Mouse (Mus musculus): Measurements from ENCODE around the gene Nkd2. TPM values are rescaled to one million over a fixed set of nuclear protein-coding genes. Genes with fewer than 3 reads are reported as not detected.

Nkd2 gene
- polyA plus RNA-seq, 1 experiment, result not detected

DNA sequence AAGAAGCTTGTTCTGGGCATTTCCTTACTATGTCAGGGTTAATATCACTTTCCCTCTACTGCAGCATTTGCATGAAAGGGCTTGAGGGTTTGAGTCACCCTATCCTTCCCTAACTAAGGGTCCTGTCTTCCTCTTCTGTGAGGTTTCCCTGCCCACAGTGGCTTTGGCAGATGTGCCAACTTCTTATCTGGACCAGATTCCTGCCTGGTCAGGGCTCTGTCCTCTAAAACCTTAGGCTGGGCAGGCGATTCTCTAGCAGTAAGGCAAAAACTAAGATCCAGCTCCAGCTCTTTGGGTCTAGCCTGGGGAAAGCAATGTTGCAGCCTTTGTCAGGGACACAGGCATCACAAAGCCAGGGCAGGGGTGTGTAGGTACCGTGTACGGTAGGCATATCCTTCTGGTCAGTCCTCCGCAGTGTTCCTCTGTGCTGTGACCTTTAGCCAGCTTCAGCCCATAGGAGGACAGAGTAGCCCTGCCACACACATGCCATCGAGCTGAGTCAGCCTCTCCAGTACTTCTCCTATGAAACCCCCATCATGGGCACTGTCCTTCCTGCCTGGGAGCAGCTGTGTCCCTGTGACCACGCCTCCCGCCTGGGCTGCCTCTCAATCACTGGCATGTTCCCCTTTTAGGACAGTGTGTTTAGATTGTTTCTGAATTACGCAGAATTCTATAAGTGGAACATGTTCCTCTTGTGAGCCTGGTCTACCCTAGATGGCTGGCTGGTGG, 43.8 kb downstream of the Nkd2 start:
- Histone ChIP-seq H3K4me3 (ENCODE audit: insufficient read depth, low read depth, low read length) (no peak overlapping the region), H3K27ac (ENCODE audit: insufficient read depth, low read depth, low read length) (no peak overlapping the region), H3K4me1 (ENCODE audit: control insufficient read depth, insufficient read depth, low read length) (no peaks in the 10 kb centered on the region)
- 92% methylated on average over 8 of the region's 8 CpGs for WGBS
- TF ChIP-seq POLR2A (IDR thresholded peaks at IDR 0.05; ENCODE audit: insufficient read depth, low read depth, low read length) (no peak), CTCF (IDR thresholded peaks at IDR 0.05; ENCODE audit: insufficient read depth, low read depth, low read length) (no peak)

DNA sequence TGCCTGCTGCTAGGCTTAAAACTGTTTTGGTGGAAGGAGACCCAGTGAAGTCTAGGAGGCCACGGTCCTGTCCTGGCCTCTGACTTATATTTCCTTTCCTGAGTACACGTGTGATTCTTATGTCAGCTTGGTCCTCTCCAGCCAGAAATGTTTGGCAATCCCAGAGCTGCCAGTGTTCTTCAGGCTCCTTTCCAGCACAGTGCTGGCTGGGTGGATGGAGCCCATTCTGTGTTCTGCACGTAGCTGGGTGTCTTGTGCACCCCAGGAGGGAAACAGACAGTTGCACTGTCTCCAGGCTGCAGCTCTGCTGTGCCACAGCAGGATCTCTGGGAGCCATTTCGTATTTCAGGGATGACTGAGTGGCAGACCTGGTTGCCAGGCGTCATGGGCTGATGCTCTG, 48.3 kb downstream of the Nkd2 start:
- Histone ChIP-seq H3K27ac (ENCODE audit: insufficient read depth, low read depth, low read length) (no peak overlapping the region), H3K4me1 (ENCODE audit: control insufficient read depth, insufficient read depth, low read length) (no peaks in the 10 kb centered on the region), H3K4me3 (ENCODE audit: insufficient read depth, low read depth, low read length) (no peak overlapping the region)
- 79% methylated on average over 5 of the region's 5 CpGs for WGBS
- TF ChIP-seq CTCF (IDR thresholded peaks at IDR 0.05; ENCODE audit: insufficient read depth, low read depth, low read length), result no peak
- TF ChIP-seq POLR2A (IDR thresholded peaks at IDR 0.05; ENCODE audit: insufficient read depth, low read depth, low read length), result no peak

DNA sequence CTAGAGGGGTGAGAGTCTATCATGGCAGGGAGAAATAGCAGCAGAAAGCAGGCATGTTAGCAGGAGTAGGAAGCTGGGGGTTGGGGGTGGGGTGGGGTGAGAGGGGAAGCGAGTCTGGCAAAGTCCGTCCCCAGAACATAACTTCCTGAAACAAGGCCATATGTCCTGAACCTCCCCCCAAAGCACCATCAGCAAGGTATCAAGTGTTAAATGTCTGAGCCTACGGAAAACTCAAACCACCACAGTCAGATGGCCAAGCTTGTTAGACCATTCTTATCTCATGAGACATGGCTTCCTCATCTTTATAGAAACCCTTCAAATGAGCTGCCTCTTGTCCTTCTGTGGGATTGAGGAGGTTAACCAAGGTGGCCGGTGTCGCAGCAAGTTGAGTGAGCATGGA, 54.3 kb downstream of the Nkd2 start:
- Histone ChIP-seq H3K4me3 (ENCODE audit: insufficient read depth, low read depth, low read length) (no peak overlapping the region), H3K4me1 (ENCODE audit: control insufficient read depth, insufficient read depth, low read length) (no peaks in the 10 kb centered on the region), H3K27ac (ENCODE audit: insufficient read depth, low read depth, low read length) (no peak overlapping the region)
- TF ChIP-seq CTCF (IDR thresholded peaks at IDR 0.05; ENCODE audit: insufficient read depth, low read depth, low read length), result no peak
- TF ChIP-seq POLR2A (IDR thresholded peaks at IDR 0.05; ENCODE audit: insufficient read depth, low read depth, low read length), result no peak
- 91% methylated on average over 5 of the region's 5 CpGs for WGBS

DNA sequence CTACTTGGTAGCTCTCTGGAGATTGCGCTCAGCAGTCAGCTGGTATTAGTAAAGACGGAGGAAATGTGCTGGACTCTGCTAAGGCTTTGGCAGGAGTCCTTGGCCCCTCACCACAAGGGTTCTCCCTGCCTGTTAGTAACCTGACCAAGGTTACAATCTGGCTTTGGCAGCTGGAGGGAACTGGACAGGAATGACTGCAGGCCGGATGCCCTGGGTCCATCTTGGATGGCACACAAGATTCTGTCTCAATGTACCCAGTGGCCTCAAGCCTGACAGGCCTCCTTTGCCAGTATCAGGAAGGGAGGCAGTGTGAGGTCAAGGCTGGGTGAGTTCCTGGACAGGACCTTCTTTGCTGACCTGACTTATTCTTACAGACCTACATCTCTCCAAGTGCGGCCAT, 55.3 kb downstream of the Nkd2 start:
- TF ChIP-seq POLR2A (IDR thresholded peaks at IDR 0.05; ENCODE audit: insufficient read depth, low read depth, low read length) (no peak), CTCF (IDR thresholded peaks at IDR 0.05; ENCODE audit: insufficient read depth, low read depth, low read length) (no peak)
- 88% methylated on average over 4 of the region's 4 CpGs for WGBS
- Histone ChIP-seq H3K27ac (ENCODE audit: insufficient read depth, low read depth, low read length) (no peak overlapping the region), H3K4me1 (ENCODE audit: control insufficient read depth, insufficient read depth, low read length) (no peaks in the 10 kb centered on the region), H3K4me3 (ENCODE audit: insufficient read depth, low read depth, low read length) (no peak overlapping the region)

DNA sequence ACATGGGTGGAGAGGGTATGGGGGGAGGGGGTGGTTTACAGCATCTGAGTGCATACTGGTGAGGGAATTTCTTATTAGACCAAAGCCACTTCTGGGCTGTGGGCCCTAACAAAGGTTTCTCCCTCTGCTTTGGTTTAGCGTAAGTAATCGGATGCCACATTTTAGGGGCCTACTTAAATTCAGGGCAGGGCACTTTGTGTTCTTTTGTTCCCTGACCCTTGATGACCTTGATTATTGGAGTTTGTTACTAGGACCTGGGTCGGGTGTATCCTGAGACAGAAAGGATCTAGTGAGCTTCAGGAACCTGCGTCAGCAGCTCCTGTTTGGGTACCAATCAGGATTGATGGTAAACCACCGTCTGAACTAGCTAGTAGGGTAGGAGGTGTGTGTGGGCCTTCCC, 64.9 kb downstream of the Nkd2 start:
- WGBS, result 68% methylated on average over 5 of the region's 5 CpGs
- no peaks in the 10 kb centered on the region for H3K4me1 ChIP-seq (ENCODE audit: control insufficient read depth, insufficient read depth, low read length)
- H3K4me3 ChIP-seq (ENCODE audit: insufficient read depth, low read depth, low read length), result no peak overlapping the region
- no peak overlapping the region for H3K27ac ChIP-seq (ENCODE audit: insufficient read depth, low read depth, low read length)
- TF ChIP-seq POLR2A (IDR thresholded peaks at IDR 0.05; ENCODE audit: insufficient read depth, low read depth, low read length), result no peak
- TF ChIP-seq CTCF (IDR thresholded peaks at IDR 0.05; ENCODE audit: insufficient read depth, low read depth, low read length), result no peak

DNA sequence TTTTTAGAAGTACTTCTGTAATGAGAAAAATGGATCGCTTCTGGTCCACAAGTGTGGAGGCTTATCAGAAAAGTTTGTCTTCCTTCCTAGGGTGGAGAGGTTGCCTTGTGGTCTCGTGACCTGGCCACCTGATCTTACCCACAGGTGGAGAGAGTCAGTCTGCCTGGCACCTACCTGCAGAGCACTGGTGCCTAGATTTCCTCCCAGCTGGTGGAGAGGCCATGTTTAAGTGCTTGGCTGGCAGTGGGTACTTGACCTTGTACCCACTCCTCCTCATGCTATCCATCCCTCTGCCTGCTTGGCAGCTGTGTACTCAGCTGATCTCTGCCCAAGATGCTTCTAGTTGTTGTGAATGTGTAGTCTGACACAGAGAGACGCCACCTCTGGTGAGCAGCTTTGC, 69.9 kb downstream of the Nkd2 start:
- H3K4me3 ChIP-seq (ENCODE audit: insufficient read depth, low read depth, low read length), result no peak overlapping the region
- H3K4me1 ChIP-seq (ENCODE audit: control insufficient read depth, insufficient read depth, low read length), result peaks cover 8% of the 10 kb centered on the region
- 93% methylated on average over 3 of the region's 3 CpGs for whole genome bisulfite sequencing
- TF ChIP-seq CTCF (IDR thresholded peaks at IDR 0.05; ENCODE audit: insufficient read depth, low read depth, low read length) (no peak), POLR2A (IDR thresholded peaks at IDR 0.05; ENCODE audit: insufficient read depth, low read depth, low read length) (no peak)
- H3K27ac ChIP-seq (ENCODE audit: insufficient read depth, low read depth, low read length), result no peak overlapping the region

DNA sequence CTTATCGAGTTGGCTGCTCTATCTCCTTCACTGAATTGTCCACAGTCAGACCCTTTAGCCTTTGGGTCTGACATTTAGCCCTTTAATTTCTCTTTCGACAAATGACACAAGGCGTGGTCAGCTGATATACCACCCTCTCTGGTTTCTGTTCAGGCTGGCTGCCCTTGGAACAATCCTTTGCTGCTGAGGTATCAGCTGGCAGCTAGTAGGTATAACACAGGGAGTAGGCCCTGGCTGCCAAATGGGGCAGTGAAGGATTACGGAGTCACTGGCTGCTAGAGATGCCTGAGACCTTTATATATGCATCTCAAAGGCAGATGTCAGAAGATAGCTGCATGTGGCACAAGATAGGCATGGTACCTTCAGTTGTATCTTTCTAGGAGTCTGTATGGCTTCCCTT, 71.6 kb downstream of the Nkd2 start:
- H3K4me1 ChIP-seq (ENCODE audit: control insufficient read depth, insufficient read depth, low read length), result peaks cover 8% of the 10 kb centered on the region
- WGBS, result 87% methylated on average over 4 of the region's 4 CpGs
- TF ChIP-seq CTCF (IDR thresholded peaks at IDR 0.05; ENCODE audit: insufficient read depth, low read depth, low read length) (no peak), POLR2A (IDR thresholded peaks at IDR 0.05; ENCODE audit: insufficient read depth, low read depth, low read length) (no peak)
- no peak overlapping the region for H3K4me3 ChIP-seq (ENCODE audit: insufficient read depth, low read depth, low read length)
- no peak overlapping the region for H3K27ac ChIP-seq (ENCODE audit: insufficient read depth, low read depth, low read length)

DNA sequence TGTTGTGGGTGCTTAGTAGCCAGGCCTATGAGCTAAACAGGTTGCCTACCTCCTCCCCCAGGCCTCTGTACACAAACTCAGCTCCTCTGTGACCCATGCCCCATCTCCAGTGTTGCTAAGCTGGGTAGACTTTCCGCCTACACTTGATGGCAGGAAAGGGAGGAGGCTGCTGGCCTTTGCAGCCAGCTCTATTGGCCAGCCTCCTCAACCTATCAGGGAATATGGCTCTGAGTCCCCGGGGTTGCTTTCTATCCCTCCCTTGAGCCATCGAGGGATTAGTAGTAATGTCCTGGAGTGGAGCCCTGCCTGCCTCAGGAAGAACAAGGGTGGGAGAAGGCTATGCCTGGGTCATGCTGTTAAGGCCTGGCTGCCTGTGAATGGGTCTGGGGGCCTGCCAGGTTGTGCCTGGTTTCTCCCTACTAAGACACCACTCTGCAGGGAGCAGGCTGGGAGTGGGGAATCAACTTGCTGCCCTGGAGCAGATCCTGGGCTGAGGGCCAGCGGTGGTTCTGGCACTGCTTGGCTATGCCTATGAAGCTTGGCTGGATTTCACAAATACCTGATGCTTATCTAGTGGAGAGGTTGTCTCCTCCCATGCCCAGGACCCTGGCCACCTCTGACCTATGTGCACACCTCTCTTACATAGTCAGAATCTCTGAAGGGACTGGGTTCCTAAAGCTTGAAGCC, 73.8 kb downstream of the Nkd2 start:
- peaks cover 8% of the 10 kb centered on the region for H3K4me1 ChIP-seq (ENCODE audit: control insufficient read depth, insufficient read depth, low read length)
- H3K4me3 ChIP-seq (ENCODE audit: insufficient read depth, low read depth, low read length), result no peak overlapping the region
- H3K27ac ChIP-seq (ENCODE audit: insufficient read depth, low read depth, low read length), result no peak overlapping the region
- 37% methylated on average over 4 of the region's 4 CpGs for whole genome bisulfite sequencing
- TF ChIP-seq CTCF (IDR thresholded peaks at IDR 0.05; ENCODE audit: insufficient read depth, low read depth, low read length), result no peak
- no peak for TF ChIP-seq POLR2A (IDR thresholded peaks at IDR 0.05; ENCODE audit: insufficient read depth, low read depth, low read length)

DNA sequence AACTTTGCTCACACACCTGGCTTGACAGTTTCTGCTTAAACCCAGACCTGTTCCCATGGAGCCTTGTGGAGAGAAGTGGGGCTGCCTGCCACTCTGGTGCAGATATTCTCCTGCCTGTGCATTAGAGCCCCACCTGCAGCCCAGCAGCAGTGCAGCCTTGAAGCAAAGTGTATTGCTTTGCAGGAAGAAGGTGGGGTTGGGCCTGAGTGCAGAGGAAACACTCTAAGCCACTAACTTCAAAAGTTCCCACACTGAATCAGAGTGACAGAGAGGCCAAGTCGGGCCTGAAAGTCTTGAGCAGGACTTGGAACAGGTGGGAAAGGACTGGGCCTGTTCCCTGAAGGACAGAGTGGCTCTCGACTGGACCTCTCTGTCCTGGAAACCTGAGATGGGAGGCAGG, 74.8 kb downstream of the Nkd2 start:
- Histone ChIP-seq H3K4me1 (ENCODE audit: control insufficient read depth, insufficient read depth, low read length) (peaks cover 8% of the 10 kb centered on the region), H3K4me3 (ENCODE audit: insufficient read depth, low read depth, low read length) (no peak overlapping the region), H3K27ac (ENCODE audit: insufficient read depth, low read depth, low read length) (no peak overlapping the region)
- WGBS, result 54% methylated on average over 2 of the region's 2 CpGs
- TF ChIP-seq CTCF (IDR thresholded peaks at IDR 0.05; ENCODE audit: insufficient read depth, low read depth, low read length), result no peak
- TF ChIP-seq POLR2A (IDR thresholded peaks at IDR 0.05; ENCODE audit: insufficient read depth, low read depth, low read length), result no peak
